Mouse (Mus musculus) C2C12 (cell line): ENCODE measurements around the gene Scn1b. TPM values are rescaled to one million over a fixed set of nuclear protein-coding genes. Genes with fewer than 3 reads are reported as not detected.

Experiments
- H3K27me3 ChIP-seq: one replicate; pipeline ENCODE4 v1.6.1; 2011; ENCODE audit not compliant: control insufficient read depth, insufficient read depth, insufficient read length
- H3K36me3 ChIP-seq: one replicate; pipeline ENCODE4 v1.6.1; 2011; ENCODE audit not compliant: control insufficient read depth, insufficient read depth
- H3K4me3 ChIP-seq: one replicate; pipeline ENCODE4 v1.5.1; 2011; ENCODE audit warnings: mild to moderate bottlenecking, control low read depth; ENCODE audit not compliant: poor library complexity, insufficient read depth, severe bottlenecking
- H3K79me2 ChIP-seq: one replicate; pipeline ENCODE4 v1.6.1; 2011; ENCODE audit not compliant: control insufficient read depth, insufficient read depth
- H3K79me3 ChIP-seq: one replicate; pipeline ENCODE4 v1.6.1; 2011; ENCODE audit warnings: low read depth, control low read depth
- H3ac ChIP-seq: one replicate; pipeline ENCODE3; 2011; ENCODE audit warnings: low read depth; ENCODE audit not compliant: control insufficient read depth, insufficient read length
- CEBPB ChIP-seq: IDR thresholded peaks from one replicate; pipeline ENCODE4 v1.6.1; 2011; ENCODE audit warnings: low read depth, mild to moderate bottlenecking, control low read depth, moderate library complexity
- CTCF ChIP-seq: IDR thresholded peaks from one replicate; pipeline ENCODE4 v1.5.1; 2011; ENCODE audit not compliant: control insufficient read depth, insufficient read depth, insufficient read length
- FOSL1 ChIP-seq: IDR thresholded peaks from one replicate; pipeline ENCODE4 v1.8.0; 2011; ENCODE audit warnings: mild to moderate bottlenecking, low read length; ENCODE audit not compliant: poor library complexity, insufficient read depth, severe bottlenecking
- MAX ChIP-seq: IDR thresholded peaks from one replicate; pipeline ENCODE4 v1.6.1; 2011; ENCODE audit warnings: mild to moderate bottlenecking, control low read depth
- MYOD1 ChIP-seq: IDR thresholded peaks from one replicate; pipeline ENCODE4 v1.6.1; 2011; ENCODE audit warnings: low read depth; ENCODE audit not compliant: control insufficient read depth, insufficient read length
- MYOG ChIP-seq: IDR thresholded peaks from one replicate; pipeline ENCODE4 v1.6.1; 2011; ENCODE audit not compliant: control insufficient read depth, insufficient read length; ENCODE audit errors: extremely low read depth
- USF1 ChIP-seq: IDR thresholded peaks from one replicate; pipeline ENCODE4 v1.6.1; 2011; ENCODE audit warnings: low read depth, mild to moderate bottlenecking, control low read depth, moderate library complexity
- polyA plus RNA-seq: library from polyadenylated mRNA; unstranded; fragments of >200 nt; fragmentation: generic; extraction: Trizol; gene quantifications from one replicate; pipeline ENCODE4 v1.2.1, GENCODE M21; 2012; ENCODE audit warnings: missing spikeins

Scn1b gene
- polyA plus RNA-seq, 1 experiment: 2.3 TPM

- TF ChIP-seq CEBPB: no peak
- no peak for TF ChIP-seq MYOD1
- TF ChIP-seq MAX: no peak
- no peak for TF ChIP-seq MYOG
- TF ChIP-seq CTCF: no peak
- no peak for TF ChIP-seq USF1
- no peak for TF ChIP-seq FOSL1
- H3K79me3 ChIP-seq: peaks cover 34% of the 10 kb centered on the region
- H3K27me3 ChIP-seq: no peaks in the 10 kb centered on the region
- peak overlapping the region; percentile 83 for H3ac ChIP-seq
- peaks cover 58% of the 10 kb centered on the region for H3K79me2 ChIP-seq
- no peaks in the 10 kb centered on the region for H3K36me3 ChIP-seq
- peak overlapping the region; percentile 55 for H3K4me3 ChIP-seq
Measured at GRCm38 (mm10) chr7:31149751-31150565, 23.2 kb upstream of the Scn1b start.

- H3K79me2 ChIP-seq: peaks cover 60% of the 10 kb centered on the region
- H3K79me3 ChIP-seq: peaks cover 35% of the 10 kb centered on the region
Measured at GRCm38 (mm10) chr7:31149271-31149670, 22.5 kb upstream of the Scn1b start.

GRCm38 (mm10) chr7:31148756-31149155 lies 22.0 kb upstream of the Scn1b start:
- Histone ChIP-seq H3K27me3 (no peaks in the 10 kb centered on the region), H3K36me3 (no peaks in the 10 kb centered on the region), H3K79me2 (peaks cover 60% of the 10 kb centered on the region), H3K4me3 (no peak overlapping the region), H3ac (no peak overlapping the region), H3K79me3 (peaks cover 35% of the 10 kb centered on the region)
- TF ChIP-seq MYOD1: no peak

More at GRCm38 (mm10) chr7:31149271-31149670, 22.5 kb upstream of the Scn1b start:
- TF ChIP-seq MAX (no peak), CTCF (no peak), CEBPB (no peak), FOSL1 (no peak), MYOD1 (no peak), MYOG (no peak), USF1 (no peak)
- Histone ChIP-seq H3K27me3 (no peaks in the 10 kb centered on the region), H3K36me3 (no peaks in the 10 kb centered on the region), H3ac (peak overlapping the region; percentile 24), H3K4me3 (no peak overlapping the region)

- TF ChIP-seq MYOD1 (no peak), CEBPB (no peak), MAX (no peak), USF1 (no peak), CTCF (no peak), MYOG (no peak), FOSL1 (no peak)
- Histone ChIP-seq H3ac (no peak overlapping the region), H3K79me3 (peaks cover 35% of the 10 kb centered on the region), H3K79me2 (peaks cover 60% of the 10 kb centered on the region), H3K36me3 (no peaks in the 10 kb centered on the region), H3K27me3 (no peaks in the 10 kb centered on the region), H3K4me3 (no peak overlapping the region)
Measured at GRCm38 (mm10) chr7:31148086-31148485, 21.3 kb upstream of the Scn1b start.

- Histone ChIP-seq H3K36me3 (peaks cover 7% of the 10 kb centered on the region), H3K4me3 (no peak overlapping the region)
Measured at GRCm38 (mm10) chr7:31145596-31146160, 18.9 kb upstream of the Scn1b start.

More at GRCm38 (mm10) chr7:31145596-31146160, 18.9 kb upstream of the Scn1b start:
- no peak overlapping the region for H3ac ChIP-seq
- H3K79me3 ChIP-seq: peaks cover 35% of the 10 kb centered on the region
- no peak for TF ChIP-seq USF1
- no peak for TF ChIP-seq CEBPB
- no peak for TF ChIP-seq FOSL1
- no peak for TF ChIP-seq CTCF
- TF ChIP-seq MYOD1: no peak
- TF ChIP-seq MAX: no peak
- TF ChIP-seq MYOG: no peak
- H3K79me2 ChIP-seq: peaks cover 58% of the 10 kb centered on the region
- H3K27me3 ChIP-seq: no peaks in the 10 kb centered on the region
